Mouse (Mus musculus) testis, adult 2 months (tissue): ENCODE data around the gene Actrt2.

Experiments
- CTCF ChIP-seq: fragments of 200-500 bp; IDR thresholded peaks from 2 replicates; pipeline ENCODE4 v1.5.1; 2012; ENCODE audit warnings: low read depth, mild to moderate bottlenecking, inconsistent platforms, low read length, moderate library complexity; ENCODE audit not compliant: control insufficient read depth, insufficient read depth, insufficient replicate concordance
- POLR2A ChIP-seq: fragments of 200-500 bp; IDR thresholded peaks from 2 replicates; pipeline ENCODE4 v1.6.1; 2012; ENCODE audit warnings: low read depth, mild to moderate bottlenecking, inconsistent platforms, low read length, moderate library complexity; ENCODE audit not compliant: control insufficient read depth

- TF ChIP-seq CTCF (no peak), POLR2A (no peak)
Observed at GRCm38 (mm10) chr4:154693348-154694015, 25.8 kb upstream of the Actrt2 start.
